In the genomic region with DNA sequence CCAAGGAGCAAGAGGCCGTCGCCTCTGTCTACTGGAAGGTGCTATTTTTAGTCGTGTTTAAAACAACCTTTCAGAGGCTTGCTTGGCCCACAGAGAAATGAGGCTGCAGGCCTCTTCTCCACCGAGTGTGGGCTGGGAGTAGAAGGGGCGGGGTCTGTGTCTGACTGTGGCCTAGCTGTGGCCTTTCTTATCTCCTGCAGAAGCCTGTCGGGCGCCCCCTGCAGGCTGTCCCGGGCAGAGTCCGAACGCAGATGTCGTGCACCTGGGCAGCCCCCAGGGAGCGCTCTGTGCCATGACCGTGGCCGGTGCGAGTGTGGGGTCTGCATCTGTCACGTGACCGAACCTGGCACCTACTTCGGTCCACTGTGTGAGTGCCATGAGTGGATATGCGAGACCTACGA, we compare ENCODE assay signal across 9 mouse cellular contexts. TPM values are rescaled to one million over a fixed set of nuclear protein-coding genes. Genes with fewer than 3 reads are reported as not detected.
DNase-seq lines count a peak whose midpoint lies in the region; ATAC-seq and TF ChIP-seq lines count a peak whose summit lies in the region.
"Had no signal": no experiment of that assay in that cellular context is flagged by ENCODE, and none has a peak within 500 bp of the region (broad histone marks: within the 10 kb centered on the region; RNA-seq: fewer than 3 reads in every experiment).

No protein-coding gene starts in this region.

- H3K27me3 ChIP-seq in intestine, embryonic 14.5 days (replicated peaks; ENCODE audit: control insufficient read depth, insufficient read depth, low read length) = no peaks in the 10 kb centered on the region
- H3K27me3 ChIP-seq in limb, embryonic 12.5 days = no peaks in the 10 kb centered on the region
- H3K27me3 ChIP-seq in neural tube, embryonic 12.5 days (replicated peaks) = no peaks in the 10 kb centered on the region

- H3K9ac ChIP-seq in intestine, embryonic 14.5 days (ENCODE audit: low read length) = no peak overlapping the region
- H3K9ac ChIP-seq in limb, embryonic 12.5 days (replicated peaks) = no peak overlapping the region
- no peak overlapping the region for H3K9ac ChIP-seq in neural tube, embryonic 12.5 days

- TF ChIP-seq CTCF in cortical plate, adult 2 months (IDR thresholded peaks at IDR 0.05; ENCODE audit: extremely low read depth, insufficient read depth, low read length) = 0 out of 2 replicates have a peak, but pooled peaks have one; percentile 4

- H3K4me3 ChIP-seq in cortical plate, adult 2 months (ENCODE audit: insufficient read depth, low read length) = no peak overlapping the region
- H3K4me3 ChIP-seq in intestine, embryonic 14.5 days (ENCODE audit: low read depth, low read length) = no peak overlapping the region
- no peak overlapping the region for H3K4me3 ChIP-seq in limb, embryonic 12.5 days (replicated peaks)
- no peak overlapping the region for H3K4me3 ChIP-seq in neural tube, embryonic 12.5 days
- H3K4me3 ChIP-seq: erythroblast, embryonic 14.5 days had no signal

- no peak for TF ChIP-seq POLR2A in cortical plate, adult 2 months (IDR thresholded peaks at IDR 0.05; ENCODE audit: extremely low read depth, insufficient read depth, low read length)

- H3K36me3 ChIP-seq in intestine, embryonic 14.5 days (ENCODE audit: control insufficient read depth, insufficient read depth, low read length) = no peaks in the 10 kb centered on the region
- no peaks in the 10 kb centered on the region for H3K36me3 ChIP-seq in limb, embryonic 12.5 days
- no peaks in the 10 kb centered on the region for H3K36me3 ChIP-seq in neural tube, embryonic 12.5 days

- no peaks in the 10 kb centered on the region for H3K9me3 ChIP-seq in intestine, embryonic 14.5 days (ENCODE audit: control insufficient read depth, low read length)
- H3K9me3 ChIP-seq in limb, embryonic 12.5 days = no peaks in the 10 kb centered on the region
- H3K9me3 ChIP-seq in neural tube, embryonic 12.5 days = no peaks in the 10 kb centered on the region

- H3K27ac ChIP-seq in cortical plate, adult 2 months (ENCODE audit: insufficient read depth, low read length) = no peak overlapping the region
- no peak overlapping the region for H3K27ac ChIP-seq in intestine, embryonic 14.5 days (ENCODE audit: low read depth)
- no peak overlapping the region for H3K27ac ChIP-seq in limb, embryonic 12.5 days
- H3K27ac ChIP-seq in neural tube, embryonic 12.5 days = no peak overlapping the region

- peak overlapping the region; percentile 13; the same call in 1 of the 2 replicates for H3K4me2 ChIP-seq in intestine, embryonic 14.5 days (ENCODE audit: low read length)
- no peak overlapping the region for H3K4me2 ChIP-seq in limb, embryonic 12.5 days
- H3K4me2 ChIP-seq in neural tube, embryonic 12.5 days (replicated peaks) = peak overlapping the region; percentile 34

- ATAC-seq in intestine, embryonic 14.5 days (replicated peaks; ENCODE audit: low FRiP score, low TSS enrichment, low read depth) = peak; percentile 66; the same call in 1 of the 2 replicates
- peak; percentile 59; the same call in 1 of the 2 replicates for ATAC-seq in limb, embryonic 12.5 days (ENCODE audit: insufficient number of reproducible peaks, insufficient read depth, low FRiP score, low TSS enrichment, low read depth)
- ATAC-seq in neural tube, embryonic 12.5 days (ENCODE audit: low FRiP score, low read depth) = peak; percentile 85

- WGBS in intestine, embryonic 14.5 days = 18% methylated on average over 20 of the region's 20 CpGs
- 19% methylated on average over 20 of the region's 20 CpGs for WGBS in limb, embryonic 12.5 days
- 20% methylated on average over 20 of the region's 20 CpGs for WGBS in neural tube, embryonic 12.5 days

- H3K4me1 ChIP-seq in cortical plate, adult 2 months (ENCODE audit: control insufficient read depth, insufficient read depth, low read length) = no peaks in the 10 kb centered on the region
- H3K4me1 ChIP-seq in intestine, embryonic 14.5 days (replicated peaks; ENCODE audit: control insufficient read depth, insufficient read depth, low read length) = peaks cover 3% of the 10 kb centered on the region; the same call in 1 of the 2 replicates
- 0 out of 2 replicates have a peak, but pooled peaks cover 4% of the 10 kb centered on the region for H3K4me1 ChIP-seq in limb, embryonic 12.5 days (replicated peaks)
- peaks cover 5% of the 10 kb centered on the region for H3K4me1 ChIP-seq in neural tube, embryonic 12.5 days

- DNase-seq in 3T3-L1 (ENCODE audit: low read depth, low spot score) (peak; percentile 56), adipocyte (ENCODE audit: low spot score) (peak; percentile 8)
- peak; percentile 26 to 45 for DNase-seq in gastrocnemius, adult 8-10 months (ENCODE audit: low spot score in 2 of 2)
- DNase-seq in intestine, embryonic 14.5 days (ENCODE audit: low spot score) = peak; percentile 64
- DNase-seq in spleen, postnatal 36 days (ENCODE audit: low spot score in 2 of 2) = no peak

RNA-seq across cellular contexts. Expression of a gene that starts 1.3 kb away (rescaled TPM):
- polyA plus RNA-seq in cortical plate, adult 2 months (2012; rRNA removed) = 0.83 and 1.0 TPM in 2 replicates
- 1 to 10 TPM; 1.5 to 7.8 (median 4.1) TPM for total RNA-seq in gastrocnemius, adult 8-10 months (2022)
- 0.15 and 0.35 TPM in 2 replicates for polyA plus RNA-seq in intestine, embryonic 14.5 days (2014; fragmentation: Nextera tagmentation; extraction: Ambion mirVana)
- polyA plus RNA-seq in limb, embryonic 12.5 days (2016; fragmentation: Nextera tagmentation; extraction: Ambion mirVana) = 0.06 and 0.10 TPM in 2 replicates
- 1.0 and 1.5 TPM in 2 replicates for polyA plus RNA-seq in neural tube, embryonic 12.5 days (2016; fragmentation: Nextera tagmentation; extraction: Ambion mirVana)
- polyA plus RNA-seq: erythroblast, embryonic 14.5 days had no signal

RNA-seq across cellular contexts. Expression of a gene that starts 34.1 kb away (rescaled TPM):
- polyA plus RNA-seq in cortical plate, adult 2 months (2012; rRNA removed) = 27.7 and 27.8 TPM in 2 replicates
- total RNA-seq in gastrocnemius, adult 8-10 months (2022) = under 1 TPM; 0.10 to 0.40 (median 0.25) TPM
- 1.6 and 2.4 TPM in 2 replicates for polyA plus RNA-seq in intestine, embryonic 14.5 days (2014; fragmentation: Nextera tagmentation; extraction: Ambion mirVana)
- polyA plus RNA-seq in limb, embryonic 12.5 days (2016; fragmentation: Nextera tagmentation; extraction: Ambion mirVana) = 0.38 and 0.45 TPM in 2 replicates
- polyA plus RNA-seq in neural tube, embryonic 12.5 days (2016; fragmentation: Nextera tagmentation; extraction: Ambion mirVana) = 4.4 and 4.5 TPM in 2 replicates
- polyA plus RNA-seq: erythroblast, embryonic 14.5 days had no signal

Comparison
In these comparisons a context has a peak if more than half of its experiments do, and no peak if none do; other contexts are left out.
1. DNase-seq: peak in 3T3-L1 (single experiment), adipocyte (single experiment), gastrocnemius, adult 8-10 months (2 of 2) and intestine, embryonic 14.5 days (single experiment); none in spleen, postnatal 36 days (0 of 2).
2. Peak in every context shown above with its lines, with median percentiles within 50 percentile points of each other: ATAC-seq.